Mouse (Mus musculus) heart, postnatal 4 days (tissue): Measurements from ENCODE around the gene D11Wsu47e. TPM values are rescaled to one million over a fixed set of nuclear protein-coding genes. Genes with fewer than 3 reads are reported as not detected.

Experiments
- DNase-seq: peaks from one replicate; pipeline ENCODE4 v3.0.0; 2021
- total RNA-seq, 2 experiments: library from RNA; stranded (reverse); gene quantifications; 2 replicates each; pipeline ENCODE4 v1.2.3; 2021

The D11Wsu47e gene
- total RNA-seq, 2 experiments from 2014 or later: 9.1 to 9.9 TPM

DNA sequence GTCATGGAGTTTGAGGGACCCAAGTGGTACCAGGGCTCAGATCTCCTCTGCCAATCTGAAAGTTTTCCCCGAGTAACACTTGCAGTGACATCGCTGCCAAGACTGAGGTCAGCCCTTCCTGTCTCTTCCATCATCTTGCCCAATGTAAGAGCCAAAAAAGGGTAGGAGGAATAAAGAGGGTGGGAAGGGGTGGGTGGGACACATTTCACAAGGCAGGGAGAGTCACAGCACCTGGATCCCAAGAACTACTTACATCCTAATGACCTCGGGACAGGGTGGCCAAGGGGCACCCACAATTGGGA lies 53.3 kb downstream of the D11Wsu47e start:
- DNase-seq: no peak

DNA sequence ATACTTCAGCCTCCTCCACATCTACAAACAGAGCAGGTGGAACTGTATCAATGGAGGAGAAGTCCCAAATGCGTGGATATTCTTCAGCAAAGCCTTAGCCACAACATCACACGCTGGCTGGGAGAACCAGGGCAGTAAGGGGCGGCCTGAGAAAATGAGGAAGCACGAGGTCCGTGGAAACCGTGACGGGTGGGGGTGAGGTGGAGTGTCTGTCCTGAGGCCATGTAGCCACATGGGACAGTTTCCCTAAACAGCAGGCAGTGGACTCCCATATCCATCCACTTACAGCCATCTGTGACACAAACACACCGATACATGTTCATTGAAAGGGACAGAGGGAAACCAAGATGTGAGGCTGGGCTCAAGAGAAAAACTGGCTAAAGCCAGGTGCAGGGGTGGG lies 53.7 kb downstream of the D11Wsu47e start:
- no peak for DNase-seq

DNA sequence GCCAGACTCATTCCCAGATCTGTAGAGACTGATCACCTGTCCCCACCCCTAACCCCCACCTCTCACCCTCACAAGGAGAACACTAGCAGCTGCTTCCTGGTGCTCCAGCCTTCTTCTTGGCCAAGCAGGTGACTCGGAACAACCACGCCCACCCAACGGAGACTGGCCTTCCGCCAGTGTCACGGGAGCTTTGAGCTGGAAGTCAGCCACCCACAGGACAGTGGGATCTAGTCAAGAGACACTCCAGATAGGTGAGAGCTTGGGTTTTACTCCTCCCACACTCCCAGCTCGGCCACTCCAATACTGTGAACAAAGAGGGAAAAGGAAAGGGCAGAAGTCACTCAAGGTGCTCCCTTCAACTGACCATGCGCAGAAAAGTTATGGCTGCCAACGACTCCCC lies 55.0 kb downstream of the D11Wsu47e start:
- peak; percentile 68 for DNase-seq

DNA sequence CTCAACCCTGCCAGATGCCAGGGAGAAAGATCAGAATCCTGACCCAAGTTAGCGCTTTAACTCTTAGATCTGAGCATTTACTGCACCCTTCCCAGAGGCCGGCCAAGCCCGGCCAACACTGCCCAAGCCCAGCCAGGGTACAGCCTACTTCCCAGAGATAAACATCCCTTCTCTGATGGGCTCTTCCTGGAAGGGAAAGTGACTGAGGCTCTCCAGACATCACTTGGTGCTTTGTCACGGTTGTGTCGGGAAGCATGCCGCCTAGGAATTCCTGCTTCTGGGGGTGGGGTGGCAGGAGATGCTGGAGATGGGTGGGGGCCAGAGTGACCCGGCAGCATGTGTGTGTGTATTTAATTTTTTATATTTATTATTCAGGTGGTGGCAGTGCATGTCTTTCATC lies 55.9 kb downstream of the D11Wsu47e start:
- DNase-seq: no peak

DNA sequence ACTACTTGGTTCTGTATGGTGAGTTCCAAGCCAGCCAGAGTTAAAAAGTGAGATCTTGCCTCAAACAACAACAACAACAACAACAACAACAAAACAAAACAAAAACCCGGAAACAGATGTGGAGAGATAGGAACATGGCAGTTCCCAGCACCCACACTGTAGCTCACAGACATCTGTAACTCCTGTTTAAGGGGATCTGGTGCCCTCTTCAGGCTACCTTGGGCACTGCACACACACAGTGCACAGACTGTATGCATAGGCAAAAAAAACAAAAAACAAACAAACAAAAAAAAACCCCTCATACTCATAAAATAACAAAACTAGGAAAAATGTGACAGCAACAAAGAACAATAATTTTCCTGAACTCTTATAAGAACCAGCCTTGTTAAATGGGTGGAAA lies 58.8 kb downstream of the D11Wsu47e start:
- no peak for DNase-seq

Other genes starting within 250 kb of the D11Wsu47e start
- gene Sstr2, start 65.1 kb upstream of the D11Wsu47e start, total RNA-seq: not detected
- 10 to 100 TPM; 17.5 to 19.5 TPM for gene Cog1, start 35.2 kb upstream of the D11Wsu47e start, total RNA-seq
- 1 to 10 TPM; 8.2 to 9.5 TPM for gene Slc39a11, start 34.3 kb upstream of the D11Wsu47e start, total RNA-seq
- gene Fam104a, start 257 bp upstream of the D11Wsu47e start, total RNA-seq: 10 to 100 TPM; 25.2 to 27.3 TPM
- gene Cpsf4l, start 25.6 kb downstream of the D11Wsu47e start, total RNA-seq: not detected
- 10 to 100 TPM; 18.7 to 20.7 TPM for gene Cdc42ep4, start 67.5 kb downstream of the D11Wsu47e start, total RNA-seq